Mouse (Mus musculus): ENCODE results near the gene Sept9.

Sept9 gene

DNA sequence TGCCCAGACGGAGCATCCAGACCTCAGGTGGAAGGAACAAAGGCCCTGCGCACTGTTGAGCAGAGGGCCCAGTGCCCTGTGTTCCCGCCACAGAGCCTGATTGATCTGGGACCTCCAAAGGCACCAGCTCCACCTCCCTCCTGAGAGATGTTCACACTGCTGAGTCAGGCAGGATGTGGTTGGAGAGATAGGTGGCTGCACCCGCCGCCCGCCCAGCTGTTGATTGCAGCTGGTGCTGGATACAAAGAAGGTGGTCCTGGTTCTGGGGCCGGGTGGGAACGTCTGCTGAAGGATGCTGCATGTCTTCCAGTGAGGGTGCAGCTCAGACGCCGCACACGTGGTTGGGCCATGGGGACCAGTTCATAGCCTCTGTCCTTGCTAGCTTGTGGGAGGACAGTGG, 93.0 kb downstream of the Sept9 start:
- no peak for DNase-seq (ENCODE audit: low spot score)

GRCm38 (mm10) chr11:117295266-117295665, 95.8 kb downstream of the Sept9 start:
- no peak for DNase-seq (ENCODE audit: low spot score)

DNA sequence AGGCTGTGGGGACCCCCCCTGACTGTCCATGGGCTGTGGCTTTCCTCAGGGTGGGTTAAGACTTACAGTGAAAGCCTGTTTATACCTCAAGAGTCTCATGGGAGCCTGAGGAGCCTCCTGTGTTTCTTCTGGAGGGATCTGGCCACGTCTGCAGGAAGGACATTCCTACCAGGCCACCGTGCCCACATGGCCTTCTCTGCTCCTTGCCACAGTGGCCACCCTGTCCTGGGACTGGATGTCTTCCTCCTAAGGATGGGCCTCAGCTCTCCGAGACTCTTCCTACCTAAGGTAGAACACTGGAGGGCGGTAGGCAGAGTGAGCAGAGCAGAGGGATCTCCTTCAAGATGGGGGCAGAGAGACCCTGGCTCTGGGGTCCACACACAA, 96.6 kb downstream of the Sept9 start:
- no peak for DNase-seq (ENCODE audit: low spot score)

DNA sequence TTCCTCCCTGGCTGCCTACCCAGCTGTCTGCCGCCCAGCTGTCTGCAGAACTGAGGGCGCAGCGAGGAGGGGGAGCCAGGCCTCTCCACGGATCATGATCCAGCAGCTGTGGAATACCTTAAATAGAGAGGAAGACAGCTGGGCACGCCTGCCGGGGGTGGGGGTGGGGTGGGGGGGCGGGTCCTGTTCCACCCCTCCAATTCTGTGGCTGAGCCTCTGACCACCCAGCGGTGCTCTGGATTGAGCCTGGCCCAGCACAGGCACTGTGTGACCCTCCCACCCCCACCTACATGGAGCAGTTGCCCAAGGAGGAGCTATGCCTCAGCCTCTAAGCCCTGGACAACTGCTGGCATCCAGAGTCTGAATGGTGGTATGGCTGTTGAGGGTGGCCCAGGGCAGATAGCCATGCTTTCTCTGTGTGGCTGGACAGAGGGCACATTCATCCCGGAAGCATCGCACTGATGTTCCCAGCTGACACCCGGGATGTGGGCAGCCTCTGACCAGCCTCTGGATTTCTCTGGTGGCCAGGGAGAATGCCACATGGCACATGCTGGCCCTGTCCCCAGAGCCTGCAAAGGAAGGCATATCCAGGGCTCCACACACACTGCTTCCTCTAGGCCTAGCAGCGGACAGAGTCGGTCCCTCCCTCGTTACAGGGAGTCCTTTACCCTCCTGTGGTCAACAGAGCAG, 97.2 kb downstream of the Sept9 start:
- DNase-seq (ENCODE audit: low spot score) = no peak

GRCm38 (mm10) chr11:117297190-117297829, 97.8 kb downstream of the Sept9 start:
- no peak for DNase-seq (ENCODE audit: low spot score)

DNA sequence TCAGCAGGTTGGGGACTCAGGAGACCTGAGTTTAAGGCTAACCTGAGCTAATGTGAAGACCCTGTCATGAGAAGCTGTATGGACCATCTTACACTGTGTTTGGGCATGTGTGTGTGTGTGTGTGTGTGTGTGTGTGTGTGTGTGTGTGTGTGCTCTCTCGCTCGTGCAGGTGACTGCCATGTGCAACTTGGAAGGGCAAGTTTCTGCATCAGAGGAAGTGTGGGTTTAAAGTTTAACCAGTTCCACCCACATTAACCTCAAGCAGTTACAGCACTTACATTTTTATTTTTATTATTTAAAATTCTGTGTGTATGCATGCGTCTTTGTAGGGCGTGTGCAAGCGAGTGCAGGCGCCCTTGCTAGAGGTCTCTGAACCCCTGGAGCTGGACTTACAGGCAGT, 100.3 kb downstream of the Sept9 start:
- no peak for DNase-seq (ENCODE audit: low spot score)

GRCm38 (mm10) chr11:117300809-117301208, 101.3 kb downstream of the Sept9 start:
- DNase-seq (ENCODE audit: low spot score) = no peak

DNA sequence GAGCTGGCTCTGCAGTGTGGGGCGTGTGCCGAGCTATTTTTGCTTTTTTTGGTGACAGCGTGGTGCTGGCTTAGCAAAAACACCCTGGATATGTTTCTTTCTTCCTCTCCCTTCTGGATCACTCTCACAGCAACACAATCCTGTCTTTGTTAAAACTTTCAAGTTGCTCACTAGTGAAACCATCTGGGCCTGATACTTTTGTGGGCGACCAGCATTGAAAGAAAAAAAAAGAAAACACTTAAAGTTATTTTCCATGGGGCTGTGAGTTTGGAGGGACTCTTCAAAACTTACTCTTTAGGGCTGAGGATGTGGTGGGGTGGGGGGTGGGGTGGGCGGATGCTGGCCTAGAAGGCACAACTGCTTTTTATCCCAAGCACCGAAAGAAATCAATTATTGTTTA, 102.3 kb downstream of the Sept9 start:
- DNase-seq (ENCODE audit: low spot score) = no peak

DNA sequence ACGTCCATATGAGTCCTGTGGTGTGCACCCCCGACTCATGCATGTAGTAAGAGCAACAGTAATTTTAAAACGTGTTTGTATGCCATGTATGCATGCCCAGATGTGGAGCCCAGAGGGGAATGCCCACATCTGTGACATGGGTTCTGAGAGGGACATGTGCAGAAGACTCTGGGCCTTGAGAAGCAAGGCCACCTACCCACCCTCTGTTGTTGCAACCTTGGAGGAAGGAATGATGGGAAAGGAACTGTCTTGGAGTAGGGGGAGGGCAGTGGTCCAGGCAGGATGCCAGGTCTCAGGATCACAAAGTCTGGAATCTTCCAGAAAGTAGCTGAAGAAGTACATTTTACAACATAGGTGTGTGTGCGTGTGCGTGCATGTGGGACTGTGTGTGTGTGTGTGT, 102.9 kb downstream of the Sept9 start:
- no peak for DNase-seq (ENCODE audit: low spot score)

DNA sequence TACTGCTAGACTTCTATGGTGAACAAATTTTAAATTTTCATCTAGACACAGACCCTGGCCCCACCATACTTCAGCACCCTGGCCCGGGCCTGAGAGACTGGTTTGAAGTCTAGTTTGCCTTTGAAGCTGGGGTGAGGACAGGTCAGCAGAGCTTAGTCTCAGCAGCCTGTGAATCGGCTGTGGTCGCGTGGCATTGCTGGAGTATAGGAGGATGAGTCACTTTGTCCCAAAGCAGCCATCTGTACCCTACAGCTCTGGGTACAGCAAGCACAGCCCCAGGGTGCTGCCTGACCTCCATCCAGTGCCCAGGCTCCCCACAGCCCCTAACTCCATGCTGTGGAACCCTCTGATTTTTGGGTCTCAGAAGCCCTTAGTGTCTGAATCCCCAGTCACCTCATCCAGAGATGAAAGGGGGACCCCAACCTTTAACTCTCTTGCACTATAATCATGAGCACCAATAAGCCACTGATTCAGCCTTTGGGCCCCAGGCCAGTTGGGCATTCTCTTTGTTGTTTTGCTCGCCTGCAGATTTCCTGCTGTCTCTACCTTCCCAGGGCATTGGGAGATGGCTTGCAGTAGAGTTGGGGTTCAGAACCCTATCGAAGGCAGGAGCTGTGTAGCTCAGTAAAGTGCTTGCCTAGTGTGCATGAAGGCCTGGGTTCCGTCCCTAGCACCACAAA, 106.2 kb downstream of the Sept9 start:
- no peak for DNase-seq (ENCODE audit: low spot score)

GRCm38 (mm10) chr11:117306311-117307088, 107.0 kb downstream of the Sept9 start:
- DNase-seq (ENCODE audit: low spot score) = no peak

GRCm38 (mm10) chr11:117307895-117308786, 108.7 kb downstream of the Sept9 start:
- peak; percentile 63 for DNase-seq (ENCODE audit: low spot score)

GRCm38 (mm10) chr11:117309108-117309917, 109.9 kb downstream of the Sept9 start:
- DNase-seq (ENCODE audit: low spot score) = no peak

- DNase-seq (ENCODE audit: low spot score) = no peak
Observed at GRCm38 (mm10) chr11:117309918-117310287, 110.4 kb downstream of the Sept9 start.

DNA sequence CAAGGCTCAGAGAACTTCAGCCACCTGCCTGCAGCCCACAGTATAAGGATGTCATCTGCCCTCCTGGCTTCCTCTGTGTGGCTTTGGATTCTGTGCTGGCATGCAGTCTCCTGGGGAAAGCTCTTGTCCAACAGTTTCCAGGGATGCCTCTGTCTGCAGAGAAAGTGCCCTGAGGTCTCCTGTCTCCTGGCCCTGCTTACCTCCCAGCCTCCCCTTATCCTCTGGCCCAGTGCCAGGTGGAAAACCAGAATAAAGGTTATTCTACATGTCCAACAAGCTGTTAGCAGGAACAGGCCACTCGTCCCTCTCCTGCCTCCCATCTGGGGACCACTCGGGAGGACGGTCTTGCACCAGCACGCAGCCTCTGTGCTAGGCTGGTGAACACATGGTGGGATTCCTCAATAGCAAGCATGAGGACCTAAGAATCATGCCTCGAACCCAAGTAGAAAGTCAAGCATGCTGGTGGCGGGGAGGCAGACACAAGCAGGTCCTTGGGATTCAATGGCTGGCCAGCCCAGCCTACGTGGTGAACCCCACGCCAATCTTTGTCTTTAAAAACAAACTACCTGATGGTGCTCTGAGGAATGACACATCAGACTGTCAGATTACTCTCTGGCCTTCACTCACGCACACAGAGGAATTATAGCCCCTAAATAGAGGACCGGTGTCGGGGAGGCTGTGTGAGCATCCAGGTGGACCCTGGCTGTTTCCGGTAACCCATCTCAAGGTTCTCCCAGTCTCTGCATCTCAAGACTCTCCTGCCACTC, 111.1 kb downstream of the Sept9 start:
- no peak for DNase-seq (ENCODE audit: low spot score)

GRCm38 (mm10) chr11:117311127-117311800, 111.8 kb downstream of the Sept9 start:
- DNase-seq (ENCODE audit: low spot score) = no peak

- DNase-seq (ENCODE audit: low spot score) = no peak
Observed at GRCm38 (mm10) chr11:117312028-117312901, 112.8 kb downstream of the Sept9 start.

DNA sequence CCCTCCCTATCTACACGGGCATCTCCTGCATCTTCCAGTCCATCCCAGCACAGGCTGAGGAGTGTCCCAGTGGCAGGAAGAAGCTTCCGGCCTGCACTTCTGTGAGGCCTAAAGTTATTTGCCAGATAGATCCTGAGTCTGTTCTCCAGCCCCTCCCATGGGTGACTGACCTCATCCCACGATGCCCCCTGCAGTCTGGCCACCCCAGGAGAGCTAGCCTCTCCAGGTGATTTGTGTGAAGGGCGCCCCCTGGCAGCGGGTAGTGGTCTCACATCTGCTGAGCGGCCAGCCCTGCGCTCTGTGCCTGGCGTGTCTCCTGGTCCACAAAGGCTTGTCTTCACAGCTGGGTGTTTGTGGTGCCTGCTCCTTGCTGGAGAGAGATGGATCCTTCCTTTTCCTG, 113.5 kb downstream of the Sept9 start:
- DNase-seq (ENCODE audit: low spot score) = peak; percentile 51

All from yolk sac, embryonic 10.5 days (tissue).